Mouse (Mus musculus) embryo, embryonic 11 days (tissue): ENCODE measurements around the gene Med13l.

Experiments used
- DNase-seq: peaks from one replicate; pipeline ENCODE4 v3.0.0-alpha.2; 2015

Gene Med13l

DNA sequence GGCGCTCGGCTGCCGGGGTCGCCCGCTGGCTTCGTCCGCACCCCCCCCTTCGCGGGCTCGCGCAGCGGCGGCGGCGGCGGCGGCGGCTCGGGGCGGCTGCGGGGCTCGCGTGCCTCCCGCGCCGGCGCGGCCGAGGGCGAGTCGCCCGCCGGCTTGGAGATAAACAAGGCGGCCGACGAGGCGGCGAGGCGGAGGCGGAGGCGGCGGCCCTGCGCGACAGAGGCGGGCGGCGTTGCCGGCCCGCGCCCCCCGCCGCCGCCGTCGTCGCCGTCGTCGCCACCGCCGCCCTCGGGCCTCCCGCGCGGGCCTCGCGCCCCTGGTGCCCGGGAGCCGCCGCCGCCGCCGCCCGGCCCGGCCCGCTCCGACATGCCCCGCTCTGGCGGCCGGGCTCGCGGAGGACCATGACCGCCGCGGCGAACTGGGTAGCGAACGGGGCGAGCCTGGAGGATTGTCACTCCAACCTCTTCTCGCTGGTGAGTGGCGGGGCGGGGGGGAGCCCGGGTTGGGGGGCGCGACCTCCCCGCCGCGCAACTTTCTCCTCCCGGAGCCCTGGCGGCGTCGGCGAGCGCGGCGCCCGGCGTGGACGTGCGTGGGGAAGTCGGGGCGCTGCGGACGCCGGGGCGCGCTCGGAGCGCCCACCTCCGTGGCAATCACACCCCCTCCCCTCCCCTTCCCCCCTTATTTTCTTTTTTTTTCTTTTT lies at the start of gene Med13l:
Med13l (plus strand) TSS at position 295 of the 701 bp plus-strand sequence.
- peak; percentile 87 for DNase-seq

DNA sequence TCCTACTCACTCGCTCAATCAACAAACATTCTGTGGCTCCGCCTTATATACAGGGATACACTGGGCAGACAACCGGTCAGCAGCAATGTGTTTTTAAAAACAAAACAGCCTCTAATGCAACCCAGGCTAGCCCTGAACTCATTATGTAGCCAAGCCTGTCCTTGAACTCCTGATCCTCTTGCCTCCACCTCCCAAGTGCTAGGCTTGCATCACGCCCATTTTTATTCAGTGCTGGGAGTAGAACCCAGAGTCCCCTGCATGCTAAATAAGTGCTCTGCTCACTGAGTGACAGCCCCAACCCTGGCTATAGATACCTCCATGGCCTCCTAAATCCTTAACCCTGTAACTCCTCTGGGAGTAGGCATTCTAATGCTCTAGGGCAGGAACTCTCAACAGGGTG lies 49.5 kb upstream of the Med13l start:
- no peak for DNase-seq

DNA sequence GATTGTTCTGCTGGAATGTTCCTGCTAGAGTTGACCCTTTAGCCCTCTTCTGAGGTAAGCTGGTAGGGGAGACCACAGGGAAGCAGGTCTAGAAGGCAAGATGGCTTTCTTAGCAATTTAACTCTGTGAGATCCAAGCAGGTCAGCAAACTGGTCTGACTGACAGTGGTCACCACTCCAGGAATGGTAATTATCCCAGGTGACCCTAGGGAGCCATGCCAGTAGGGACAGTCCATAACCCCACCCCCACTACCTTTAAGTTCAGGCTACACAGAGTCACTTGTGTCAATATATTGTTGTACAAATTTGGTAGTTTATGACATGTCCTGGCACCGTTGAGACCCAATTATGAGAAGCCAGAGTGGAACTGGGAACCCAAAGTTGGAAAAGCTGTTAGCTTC lies 47.5 kb upstream of the Med13l start:
- no peak for DNase-seq

DNA sequence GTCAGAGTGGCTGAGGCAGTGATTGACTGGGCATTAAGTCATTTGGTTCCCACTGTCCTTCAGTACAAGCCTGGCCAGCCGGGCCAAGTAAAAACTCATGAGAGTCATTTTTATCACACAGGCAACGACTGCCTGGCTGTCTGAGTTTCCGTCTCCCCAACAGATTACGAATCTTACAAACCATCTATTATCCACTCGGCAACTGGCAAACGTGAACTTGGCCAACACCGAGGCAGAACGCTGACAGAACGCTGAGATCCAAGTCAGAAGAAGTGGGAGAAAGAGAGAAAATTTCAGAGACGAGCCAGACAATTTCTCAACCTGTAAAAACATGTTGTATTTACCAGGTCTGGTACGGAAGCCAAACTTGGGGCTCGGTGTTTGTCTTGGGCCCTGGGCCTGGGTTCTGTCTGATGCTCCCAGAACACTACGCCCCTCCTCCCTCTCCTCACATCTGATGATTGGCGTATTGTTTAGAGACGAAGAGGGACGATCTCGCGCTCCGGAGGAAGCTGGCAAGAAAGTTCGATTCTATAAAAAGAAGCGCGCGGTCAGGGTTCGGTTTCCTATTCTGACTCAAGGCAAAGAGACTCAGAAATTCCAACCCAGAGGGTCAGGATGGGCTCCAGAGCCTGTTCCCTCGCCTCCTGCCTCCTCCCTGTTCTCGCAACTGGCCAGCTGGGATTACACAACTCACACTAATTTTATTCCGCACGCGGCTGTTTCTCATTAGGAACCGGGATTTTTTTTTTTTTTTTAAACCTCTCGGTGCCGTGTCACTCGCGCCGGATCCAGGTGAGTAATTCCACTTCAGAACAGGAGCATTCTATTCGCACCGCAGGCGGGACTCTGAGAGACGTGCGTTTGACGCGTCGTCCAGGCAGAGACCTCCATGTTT lies 46.6 kb upstream of the Med13l start:
- peak; percentile 70 for DNase-seq

DNA sequence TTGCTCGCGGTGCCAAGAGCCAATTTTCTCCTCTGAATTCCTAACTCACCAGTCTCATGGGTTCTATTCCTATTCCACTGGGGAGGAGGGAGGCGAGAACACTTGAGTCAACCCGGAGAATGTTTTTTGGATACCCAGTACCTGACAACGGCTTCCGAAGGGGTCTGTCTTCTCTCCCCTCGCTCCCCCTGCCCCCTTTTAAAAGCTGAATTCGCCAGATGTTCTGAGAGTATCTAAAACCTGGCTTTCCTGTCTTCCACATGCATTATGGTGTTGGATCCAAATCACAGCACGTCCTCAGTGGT lies 46.0 kb upstream of the Med13l start:
- no peak for DNase-seq

DNA sequence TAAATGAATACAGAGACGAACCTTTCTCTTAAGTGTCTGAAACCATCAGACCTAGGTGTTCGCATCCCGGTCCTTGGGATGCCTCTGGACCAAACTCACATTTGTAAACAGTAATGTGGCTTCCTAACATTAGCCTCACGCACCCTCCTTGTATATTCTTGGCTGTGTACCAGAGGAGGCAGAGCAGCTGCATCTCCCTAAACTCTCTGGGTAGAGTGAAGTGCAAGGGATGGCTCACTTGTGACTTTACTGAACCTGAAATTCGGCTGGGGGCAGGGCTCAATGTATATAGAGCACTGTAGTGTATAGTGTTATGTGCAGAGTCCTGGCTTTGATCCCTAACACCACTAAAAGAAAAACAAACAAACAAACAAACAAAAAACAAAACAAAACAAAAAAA lies 45.6 kb upstream of the Med13l start:
- peak; percentile 38 for DNase-seq

DNA sequence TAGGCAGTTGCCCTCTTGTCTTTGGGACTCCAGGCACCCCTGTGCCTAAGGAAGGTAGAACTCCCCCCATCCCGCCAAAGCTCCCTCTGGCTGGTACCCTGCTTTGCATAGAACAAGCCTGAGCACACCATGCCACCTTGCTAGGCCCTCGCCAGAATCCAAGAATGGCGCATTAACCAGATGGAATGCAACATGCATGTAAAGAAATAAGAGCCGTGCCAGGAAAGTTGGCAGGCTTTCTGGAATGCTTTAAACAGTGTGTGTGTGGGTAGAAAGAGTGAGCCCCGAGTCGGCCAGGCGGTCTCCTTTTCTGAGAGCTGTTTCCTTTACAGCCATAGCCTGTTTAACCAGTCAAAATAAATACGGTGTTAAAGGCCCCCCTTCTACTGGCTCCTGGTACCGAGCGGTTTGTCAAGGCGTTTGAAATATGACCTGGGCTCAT lies 45.2 kb upstream of the Med13l start:
- peak; percentile 43 for DNase-seq

DNA sequence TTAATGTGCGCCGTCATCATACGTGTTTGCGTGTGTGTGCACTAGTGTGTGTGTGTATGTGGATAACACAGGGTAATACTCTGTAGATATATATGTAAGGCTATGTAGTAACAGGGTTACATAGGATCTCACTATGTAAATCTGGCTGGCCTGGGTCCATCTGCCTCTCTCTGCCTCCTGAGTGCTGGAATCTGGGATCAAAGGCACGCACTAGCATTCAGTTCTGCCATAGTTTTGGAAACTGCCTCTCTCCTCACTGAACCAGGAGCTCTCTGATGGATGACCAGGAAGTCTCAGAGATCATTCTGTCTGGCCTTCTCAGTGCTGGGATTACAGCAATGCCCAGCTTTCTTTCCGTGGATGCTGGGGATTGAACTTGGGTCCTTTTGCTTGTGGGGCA lies 44.4 kb upstream of the Med13l start:
- no peak for DNase-seq

DNA sequence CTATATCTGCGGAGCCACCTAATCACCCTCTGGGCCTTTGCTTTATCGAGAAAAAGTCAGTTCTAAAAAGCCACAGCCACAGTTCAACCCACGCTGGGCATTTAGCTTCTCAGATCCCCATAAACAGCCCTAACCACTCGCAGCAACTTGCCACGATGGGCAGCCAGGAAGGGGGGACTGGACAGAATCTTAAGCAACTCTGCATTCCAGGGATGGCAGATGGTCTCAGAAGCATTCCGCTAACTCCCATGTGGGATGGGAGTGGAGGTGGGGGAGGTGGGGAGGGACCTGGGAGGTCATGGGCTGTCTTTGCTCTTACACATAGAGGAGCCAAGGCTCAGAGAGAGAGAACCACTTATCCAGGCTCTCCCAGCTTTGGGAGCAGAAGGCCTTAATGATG lies 44.0 kb upstream of the Med13l start:
- peak; percentile 48 for DNase-seq

DNA sequence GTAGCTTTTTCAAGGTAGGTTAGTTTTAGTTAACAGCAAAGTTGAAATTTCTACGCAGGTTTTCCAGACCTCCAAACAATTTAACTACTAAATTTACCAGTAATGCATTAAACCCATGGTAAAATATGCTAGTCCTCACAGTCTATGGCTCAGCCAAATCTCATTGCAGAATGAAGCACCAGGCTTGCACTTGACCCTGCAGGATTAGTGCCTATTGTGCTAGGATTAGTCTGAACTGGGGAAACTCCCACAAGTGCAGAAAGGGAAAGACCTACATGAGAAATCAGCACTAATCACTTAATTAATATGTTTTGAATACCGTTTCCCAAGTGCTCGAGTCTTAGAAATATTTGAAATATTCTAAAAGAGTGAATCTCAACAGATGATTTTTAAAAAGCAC lies 40.0 kb upstream of the Med13l start:
- DNase-seq: no peak

DNA sequence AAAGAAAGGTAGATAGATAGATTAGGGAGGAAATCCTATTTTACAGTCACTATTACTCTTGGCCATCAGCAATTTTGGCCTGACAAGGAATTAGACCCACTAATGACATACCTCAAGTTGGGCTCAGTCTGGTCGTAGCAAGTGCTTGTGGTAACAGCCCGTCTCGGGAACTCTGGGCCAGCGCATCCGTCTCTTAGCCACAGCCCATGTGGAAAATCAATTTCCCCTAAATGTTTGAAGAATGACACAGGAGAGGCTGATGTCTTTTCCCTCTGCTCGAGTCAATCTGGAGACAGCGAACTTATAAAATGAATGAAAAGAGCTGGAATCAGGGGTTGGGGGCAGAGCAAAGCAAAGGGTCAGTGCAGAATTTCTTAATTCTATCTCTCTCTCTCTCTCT lies 36.1 kb upstream of the Med13l start:
- DNase-seq: peak; percentile 42

DNA sequence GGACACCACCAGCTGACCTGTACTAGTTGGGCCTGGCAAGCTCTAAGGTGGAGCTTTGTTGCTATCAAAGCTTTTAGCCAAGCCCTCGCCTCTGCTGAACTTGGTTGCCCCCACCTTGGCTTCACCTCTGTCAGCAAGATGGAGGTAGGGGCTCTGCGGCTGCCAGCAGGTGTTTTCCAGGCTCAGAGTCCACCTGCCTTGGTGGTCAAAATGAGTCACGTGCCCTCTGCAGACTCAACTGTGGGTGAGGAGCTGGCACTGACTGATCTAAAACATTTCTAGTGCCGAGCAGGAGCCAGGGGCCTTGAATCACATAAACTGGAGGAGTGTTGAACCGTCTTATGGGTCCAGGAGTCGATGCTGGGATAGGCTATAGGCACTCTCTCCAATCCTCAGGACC lies 34.8 kb upstream of the Med13l start:
- DNase-seq: no peak

DNA sequence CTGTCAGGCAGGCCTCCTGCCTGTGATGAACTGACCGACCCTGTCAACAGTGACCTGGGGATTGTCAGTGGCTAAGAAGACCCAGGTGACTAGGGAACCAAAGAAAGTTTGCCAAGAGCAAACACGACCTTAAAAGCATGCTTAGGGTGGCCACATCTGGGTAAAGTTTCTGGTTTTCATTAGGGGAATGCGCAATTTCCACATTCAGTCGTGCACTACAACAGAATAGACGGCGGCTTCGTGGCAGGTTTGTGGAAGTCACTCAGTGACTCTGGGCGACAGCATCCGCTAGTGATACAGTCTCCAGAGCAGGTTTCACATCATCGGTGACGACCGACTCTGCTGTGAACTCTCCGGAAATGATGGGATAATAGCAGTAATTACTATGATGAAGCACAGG lies 34.0 kb upstream of the Med13l start:
- no peak for DNase-seq

DNA sequence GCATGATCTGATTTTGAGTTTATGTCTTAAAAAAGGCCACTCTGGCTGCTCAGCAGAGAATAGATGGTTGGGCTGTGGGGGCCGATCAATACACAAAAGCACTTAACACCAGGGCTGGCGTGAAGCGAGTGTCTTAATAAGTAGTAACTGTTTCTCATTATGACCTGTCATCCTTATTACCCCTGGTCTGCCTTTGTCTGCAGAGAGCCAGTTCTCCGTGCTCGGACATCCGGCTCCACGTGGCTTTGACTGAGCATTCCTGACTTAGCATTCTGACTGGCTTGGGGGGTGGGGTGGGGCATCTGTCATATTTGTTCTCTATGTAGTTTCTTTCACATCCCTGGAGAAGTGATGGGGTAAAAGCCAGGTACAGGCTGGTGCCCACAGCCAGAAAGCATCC lies 31.2 kb upstream of the Med13l start:
- DNase-seq: peak; percentile 67

DNA sequence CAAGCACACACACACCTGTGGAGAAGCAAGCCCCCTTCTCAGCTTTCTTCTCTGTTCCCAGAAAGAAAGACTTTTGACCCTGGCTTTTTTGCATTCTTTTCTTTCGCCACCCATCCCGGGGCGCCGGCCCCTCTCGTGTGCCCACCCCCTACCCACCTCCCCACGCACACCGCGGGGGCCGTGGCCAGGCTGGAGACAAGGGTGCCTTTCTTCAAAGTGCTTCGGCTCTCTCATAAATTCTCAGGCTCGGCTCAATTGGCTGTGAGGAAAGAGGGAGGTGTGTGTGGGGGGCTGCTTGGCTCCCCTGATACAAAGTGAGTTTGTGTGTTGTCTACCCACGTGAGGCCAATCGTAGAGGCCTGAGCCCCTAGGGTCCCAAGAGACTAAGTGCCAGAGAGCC lies 28.4 kb upstream of the Med13l start:
- DNase-seq: peak; percentile 42

DNA sequence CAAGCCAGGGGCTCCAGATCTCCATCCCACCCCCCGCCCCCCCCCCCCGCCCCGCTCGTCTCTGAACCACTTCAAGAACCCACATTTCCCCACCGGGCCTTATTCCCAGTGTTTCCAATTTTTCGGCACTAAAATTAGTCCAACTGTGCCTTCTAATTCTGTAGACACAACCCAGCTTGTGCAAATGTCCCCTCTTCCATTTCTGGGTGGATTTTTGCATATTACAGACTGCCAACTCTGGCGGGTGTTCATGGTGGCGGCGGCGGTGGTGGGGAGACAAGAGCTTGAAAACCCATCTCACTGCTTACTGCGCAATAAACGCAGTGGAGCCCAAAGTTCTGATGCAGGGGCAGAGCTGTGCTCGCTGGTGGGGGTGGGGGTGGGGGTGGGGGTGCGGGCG lies 27.8 kb upstream of the Med13l start:
- no peak for DNase-seq

DNA sequence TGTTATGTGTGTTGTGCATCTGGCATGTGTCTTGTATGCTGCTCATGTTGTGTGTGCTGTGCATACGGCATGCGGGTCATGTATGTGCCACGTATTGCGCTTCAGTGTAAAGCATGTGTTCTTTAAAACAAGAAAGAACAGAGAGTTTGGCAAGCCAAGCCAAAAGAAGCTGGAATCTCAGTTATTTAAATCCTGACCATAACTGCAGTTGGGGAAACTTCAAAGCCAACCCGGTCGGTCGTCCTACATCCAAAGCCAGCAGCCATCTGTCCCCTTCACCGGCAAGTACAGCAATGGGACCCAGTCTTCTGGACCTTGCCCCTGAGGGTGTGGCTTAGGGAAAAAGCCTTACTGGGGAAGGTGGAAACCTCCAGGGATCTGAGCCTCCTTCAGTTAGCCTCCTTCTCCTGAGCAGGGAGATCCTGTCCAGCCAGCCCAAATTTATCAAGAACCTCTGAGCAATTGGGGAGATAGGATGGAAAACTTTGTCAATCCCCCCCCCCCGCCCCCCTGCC lies 26.0 kb upstream of the Med13l start:
- no peak for DNase-seq

DNA sequence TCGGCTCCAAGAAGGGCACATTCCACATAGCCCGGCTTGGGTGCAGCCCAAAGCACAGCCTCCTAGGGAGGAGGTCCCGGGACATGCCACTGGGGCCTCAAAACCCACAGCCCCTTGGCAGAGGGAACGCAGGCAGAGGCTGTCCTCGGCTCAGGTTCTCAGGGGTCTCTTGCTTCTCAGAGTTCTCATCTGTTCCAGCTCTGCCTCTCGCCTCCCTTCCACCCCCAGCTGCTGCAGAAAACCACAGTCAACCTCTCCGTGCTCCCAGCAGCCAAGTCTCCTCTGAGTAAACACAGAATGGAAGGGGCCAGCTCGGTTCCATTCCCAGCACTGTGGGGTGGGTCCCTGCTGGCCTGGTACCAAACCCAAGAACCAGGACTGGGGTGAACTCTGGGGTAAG lies 25.3 kb upstream of the Med13l start:
- DNase-seq: no peak

DNA sequence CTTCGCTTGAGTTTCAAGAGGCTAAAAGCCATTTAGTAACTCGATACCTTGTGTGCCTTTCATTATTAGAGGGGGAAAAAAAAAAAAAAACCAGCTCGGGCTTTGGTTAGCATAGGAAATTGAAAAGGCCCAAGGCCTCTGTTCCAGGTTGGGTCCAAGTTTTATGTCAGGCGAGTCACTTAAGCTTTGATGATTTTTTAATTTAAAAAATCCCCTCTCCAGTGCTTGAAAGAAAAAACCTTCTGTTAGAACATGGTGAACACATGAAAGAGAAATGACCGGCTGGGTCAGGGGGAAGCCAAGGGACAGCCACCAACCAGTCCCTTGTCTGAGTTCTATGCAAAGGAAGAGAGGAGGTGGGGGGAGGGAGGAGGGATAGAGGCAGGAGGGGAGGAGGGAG lies 22.0 kb upstream of the Med13l start:
- DNase-seq: peak; percentile 58

DNA sequence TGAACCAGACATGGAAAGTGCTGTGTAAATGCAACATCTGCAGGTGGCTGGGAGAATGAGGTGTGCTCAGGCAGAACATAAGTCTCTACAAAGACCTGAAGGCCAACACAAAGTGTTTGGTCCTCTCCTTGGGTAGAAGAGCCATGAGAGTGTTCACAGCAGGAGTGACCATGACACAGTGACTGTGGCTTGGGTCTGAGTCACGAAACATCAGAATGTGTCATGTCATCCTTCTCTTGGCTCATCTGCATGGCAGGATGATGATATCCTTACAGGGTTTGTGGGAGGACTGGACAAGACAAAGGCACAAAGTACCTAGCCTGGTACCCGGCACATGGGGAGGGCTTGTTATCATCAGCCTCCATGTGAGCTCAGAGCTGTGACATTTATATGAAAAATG lies 16.7 kb upstream of the Med13l start:
- DNase-seq: no peak

DNA sequence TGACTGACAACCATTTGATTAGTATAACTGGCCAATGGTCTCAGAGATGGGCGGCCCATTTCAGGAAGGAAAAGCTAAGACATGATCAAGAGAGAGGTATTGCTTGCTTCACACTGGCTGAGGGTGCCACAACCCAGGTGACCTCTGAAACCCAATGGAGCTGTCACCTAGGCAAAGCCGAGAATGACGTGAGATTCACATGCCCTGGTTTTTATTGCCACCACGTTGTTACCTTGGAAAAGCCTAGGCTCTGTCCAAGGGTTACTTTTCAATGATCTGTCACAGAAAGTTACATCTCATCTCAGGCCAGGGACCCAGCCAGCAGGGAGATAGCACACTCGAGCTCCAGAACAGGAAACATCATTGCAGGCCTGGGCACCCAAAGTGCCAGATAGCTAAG lies 10.0 kb upstream of the Med13l start:
- no peak for DNase-seq

DNA sequence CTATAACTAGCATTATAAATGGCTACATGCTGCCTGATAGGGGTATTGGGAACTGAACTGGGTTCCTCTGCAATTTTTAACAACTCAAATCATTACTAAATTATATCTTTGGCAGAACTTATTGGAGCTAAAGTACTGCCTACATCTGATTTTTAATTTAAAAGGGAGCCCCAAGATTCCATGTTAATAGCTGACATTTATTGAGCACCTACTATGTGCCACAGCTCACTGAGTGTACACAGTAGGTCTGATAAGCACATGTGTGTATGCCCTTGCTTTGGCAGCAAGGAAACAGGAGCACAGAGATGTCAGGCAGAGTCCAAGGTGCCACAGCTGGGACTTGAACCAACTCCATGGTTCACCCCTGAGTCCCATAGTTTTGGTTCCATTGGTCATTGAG lies 7.2 kb upstream of the Med13l start:
- DNase-seq: no peak

DNA sequence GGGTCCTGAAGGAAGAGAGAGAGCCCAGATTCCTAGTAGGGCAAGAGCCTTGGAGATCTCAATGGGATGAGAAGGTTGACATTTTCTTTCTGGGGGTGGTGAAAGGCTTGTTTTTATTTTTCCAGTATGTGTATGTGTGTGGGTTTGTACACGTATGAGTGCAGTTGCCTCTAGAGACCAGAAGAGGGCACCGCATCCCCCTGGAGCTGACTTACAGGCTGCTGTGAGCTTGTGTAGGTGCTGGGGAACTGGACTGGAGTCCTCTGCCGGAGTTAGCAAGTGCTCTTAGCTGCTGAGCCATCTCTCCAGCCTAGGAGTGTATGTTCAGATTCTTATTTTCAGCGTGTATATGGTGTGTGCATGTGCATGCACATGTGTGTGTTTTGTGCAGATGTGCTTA lies 5.2 kb upstream of the Med13l start:
- DNase-seq: no peak

DNA sequence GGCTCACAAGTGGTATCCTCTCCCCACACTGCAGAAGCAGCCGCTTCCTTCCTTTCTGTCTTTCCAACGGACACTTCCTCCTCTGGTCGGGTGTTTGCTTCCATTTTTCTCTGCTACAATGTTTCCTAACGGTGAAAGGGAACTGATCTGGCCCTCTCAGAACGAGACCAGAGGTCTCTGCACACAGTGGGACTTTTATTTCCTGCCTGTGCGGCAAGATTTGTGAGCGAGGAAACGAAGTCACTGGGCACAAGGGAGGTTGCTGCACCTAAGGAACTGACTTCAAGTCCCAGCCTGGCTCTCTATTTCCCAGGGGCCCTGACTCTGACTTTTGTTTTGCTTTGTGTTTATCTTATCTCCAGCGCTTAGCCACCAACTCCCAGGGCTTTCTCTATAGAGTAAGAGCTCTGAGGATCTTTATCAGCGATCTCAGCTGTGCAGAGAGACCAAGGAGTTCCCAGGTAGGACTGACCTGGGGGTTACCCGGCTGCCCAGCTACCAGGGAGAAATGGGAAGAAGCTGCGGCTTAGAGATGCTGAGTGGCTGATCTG lies 4.0 kb upstream of the Med13l start:
- DNase-seq: no peak
